Mouse (Mus musculus): ENCODE data around the gene Mapk1ip1l. TPM values are rescaled to one million over a fixed set of nuclear protein-coding genes. Genes with fewer than 3 reads are reported as not detected.

The Mapk1ip1l gene
- total RNA-seq (2021) (10 to 100 TPM; 29.8 to 34.2 TPM), polyA plus RNA-seq (2012; rRNA removed) (14.6 and 15.0 TPM in 2 replicates)
- long read RNA-seq, full-length matches to known transcripts: 4 of 10 reads
- long read RNA-seq, partial matches to known transcripts: 2 of 10 reads
- long read RNA-seq, other reads (novel, unspliced or antisense): 4 of 10 reads

- WGBS: 1% methylated on average over 34 of the region's 34 CpGs
- intact Hi-C loops (cut with DNase I): loop anchor here (2.0 to 5.0 kb wide), 2 partner anchors 21 to 99 kb away; partner anchors contain the start of genes Socs4 and Wdhd1
- peaks cover 9% of the 10 kb centered on the region for H3K79me2 ChIP-seq (replicated peaks; ENCODE audit: control insufficient read depth, insufficient read depth, low read length)
Measured at GRCm38 (mm10) chr14:47297785-47298407, at the start of gene Mapk1ip1l. Gene Mapk1ip1l (plus strand): TSS chr14:47298266.

DNA sequence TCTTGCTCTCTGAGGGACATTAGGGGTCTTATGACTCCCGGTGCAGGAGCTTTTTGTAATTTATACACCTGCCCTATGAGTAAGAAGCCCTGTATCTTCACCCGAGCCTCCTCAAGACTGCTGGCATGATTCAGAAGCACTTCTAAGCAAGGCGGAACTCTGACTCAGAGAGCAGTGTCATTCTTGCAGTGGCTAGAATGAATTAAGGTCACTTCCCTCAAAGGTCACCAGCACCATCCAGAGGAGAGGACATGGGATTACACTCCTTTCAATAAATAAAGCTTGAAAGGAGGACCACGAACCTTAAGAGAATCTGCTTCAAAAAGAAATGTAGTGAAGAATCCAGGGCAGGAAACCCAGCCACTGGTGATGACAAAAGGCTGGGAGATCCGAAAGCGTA is 48.2 kb upstream of the Mapk1ip1l start:
- no peak overlapping the region for H3K27ac ChIP-seq
- 66% methylated on average over 6 of the region's 6 CpGs for WGBS
- peak; percentile 69 for TF ChIP-seq CTCF (IDR thresholded peaks at IDR 0.05)
- no peak for TF ChIP-seq EP300 (IDR thresholded peaks at IDR 0.05; ENCODE audit: insufficient read depth, low read depth, low read length)
- no peak for TF ChIP-seq POLR2A (IDR thresholded peaks at IDR 0.05; ENCODE audit: insufficient read depth, low read depth, low read length)
- no peaks in the 10 kb centered on the region for H3K4me1 ChIP-seq (ENCODE audit: control insufficient read depth, insufficient read depth, low read length)
- no peaks in the 10 kb centered on the region for H3K79me2 ChIP-seq (replicated peaks; ENCODE audit: control insufficient read depth, insufficient read depth, low read length)
- H3K36me3 ChIP-seq (ENCODE audit: control insufficient read depth, insufficient read depth, low read length): no peaks in the 10 kb centered on the region
- no peak overlapping the region for H3K4me3 ChIP-seq
- H3K27me3 ChIP-seq (ENCODE audit: control insufficient read depth, insufficient read depth, low read length): no peaks in the 10 kb centered on the region
- no peak for DNase-seq
- intact Hi-C loops (cut with DNase I): loop anchor here (1.0 to 5.0 kb wide), 2 partner anchors 158 to 369 kb away; no protein-coding TSS in a partner anchor
- H3K9ac ChIP-seq (ENCODE audit: low read depth, low read length): no peak overlapping the region

More at GRCm38 (mm10) chr14:47297785-47298407, at the start of gene Mapk1ip1l:
- DNase-seq: peak; percentile 91 to 97
- no peak; the same call in 1 of the 2 replicates for TF ChIP-seq CTCF (IDR thresholded peaks at IDR 0.05)
- no peak for TF ChIP-seq EP300 (IDR thresholded peaks at IDR 0.05; ENCODE audit: insufficient read depth, low read depth, low read length)
- peak; percentile 69 for TF ChIP-seq POLR2A (IDR thresholded peaks at IDR 0.05; ENCODE audit: insufficient read depth, low read depth, low read length)
- peaks cover 5% of the 10 kb centered on the region; the same call in 1 of the 2 replicates for H3K4me1 ChIP-seq (ENCODE audit: control insufficient read depth, insufficient read depth, low read length)
- no peaks in the 10 kb centered on the region for H3K27me3 ChIP-seq (ENCODE audit: control insufficient read depth, insufficient read depth, low read length)
- H3K4me3 ChIP-seq: peak within 1 kb of the TSS; percentile 96
- H3K36me3 ChIP-seq (ENCODE audit: control insufficient read depth, insufficient read depth, low read length): peaks cover 19% of the 10 kb centered on the region
- peak within 1 kb of the TSS; percentile 95 for H3K27ac ChIP-seq
- peak within 1 kb of the TSS; percentile 100 for H3K9ac ChIP-seq (ENCODE audit: low read depth, low read length)

- Histone ChIP-seq H3K27me3 (ENCODE audit: control insufficient read depth, insufficient read depth, low read length) (no peaks in the 10 kb centered on the region), H3K4me3 (no peak overlapping the region), H3K79me2 (replicated peaks; ENCODE audit: control insufficient read depth, insufficient read depth, low read length) (no peaks in the 10 kb centered on the region), H3K9ac (ENCODE audit: low read depth, low read length) (no peak overlapping the region), H3K36me3 (ENCODE audit: control insufficient read depth, insufficient read depth, low read length) (no peaks in the 10 kb centered on the region), H3K27ac (no peak overlapping the region), H3K4me1 (ENCODE audit: control insufficient read depth, insufficient read depth, low read length) (no peaks in the 10 kb centered on the region)
- no peak for TF ChIP-seq CTCF (IDR thresholded peaks at IDR 0.05)
- TF ChIP-seq EP300 (IDR thresholded peaks at IDR 0.05; ENCODE audit: insufficient read depth, low read depth, low read length): no peak
- no peak for TF ChIP-seq POLR2A (IDR thresholded peaks at IDR 0.05; ENCODE audit: insufficient read depth, low read depth, low read length)
- intact Hi-C loops (cut with DNase I): no loop called here
- DNase-seq: no peak
- WGBS: 95% methylated on average over 3 of the region's 3 CpGs
Measured at GRCm38 (mm10) chr14:47264866-47265265, 33.2 kb upstream of the Mapk1ip1l start.

DNA sequence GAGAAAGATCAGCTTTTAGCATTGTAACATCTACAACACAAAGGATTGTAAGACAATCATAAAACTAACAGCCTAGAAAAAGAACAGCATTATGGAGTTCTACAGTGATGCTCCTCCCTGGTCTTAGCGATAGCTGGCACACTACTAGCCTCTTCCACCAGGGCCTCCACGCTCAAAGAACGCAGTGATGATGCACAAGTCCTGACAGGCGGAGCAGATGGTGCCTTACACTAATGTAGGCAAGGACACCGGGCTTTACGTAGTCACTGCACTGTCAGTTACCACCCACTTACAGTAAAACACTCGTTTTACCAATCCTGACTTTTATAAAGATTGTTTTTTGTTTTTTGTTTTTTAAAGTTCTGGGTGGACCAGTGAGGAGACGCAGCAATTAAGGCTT is 32.2 kb upstream of the Mapk1ip1l start:
- Histone ChIP-seq H3K9ac (ENCODE audit: low read depth, low read length) (no peak overlapping the region), H3K4me1 (ENCODE audit: control insufficient read depth, insufficient read depth, low read length) (no peaks in the 10 kb centered on the region), H3K79me2 (replicated peaks; ENCODE audit: control insufficient read depth, insufficient read depth, low read length) (no peaks in the 10 kb centered on the region), H3K27ac (no peak overlapping the region), H3K36me3 (ENCODE audit: control insufficient read depth, insufficient read depth, low read length) (no peaks in the 10 kb centered on the region), H3K27me3 (ENCODE audit: control insufficient read depth, insufficient read depth, low read length) (no peaks in the 10 kb centered on the region), H3K4me3 (no peak overlapping the region)
- WGBS: 93% methylated on average over 8 of the region's 8 CpGs
- TF ChIP-seq EP300 (IDR thresholded peaks at IDR 0.05; ENCODE audit: insufficient read depth, low read depth, low read length) (no peak), POLR2A (IDR thresholded peaks at IDR 0.05; ENCODE audit: insufficient read depth, low read depth, low read length) (no peak), CTCF (IDR thresholded peaks at IDR 0.05) (no peak)
- DNase-seq: no peak
- intact Hi-C loops (cut with DNase I): no loop called here

- intact Hi-C loops (cut with DNase I): no loop called here
- Histone ChIP-seq H3K36me3 (ENCODE audit: control insufficient read depth, insufficient read depth, low read length) (no peaks in the 10 kb centered on the region), H3K4me1 (ENCODE audit: control insufficient read depth, insufficient read depth, low read length) (no peaks in the 10 kb centered on the region), H3K4me3 (no peak overlapping the region), H3K27ac (no peak overlapping the region), H3K9ac (ENCODE audit: low read depth, low read length) (no peak overlapping the region), H3K27me3 (ENCODE audit: control insufficient read depth, insufficient read depth, low read length) (no peaks in the 10 kb centered on the region), H3K79me2 (replicated peaks; ENCODE audit: control insufficient read depth, insufficient read depth, low read length) (no peaks in the 10 kb centered on the region)
- DNase-seq: no peak
- TF ChIP-seq CTCF (IDR thresholded peaks at IDR 0.05) (no peak), EP300 (IDR thresholded peaks at IDR 0.05; ENCODE audit: insufficient read depth, low read depth, low read length) (no peak), POLR2A (IDR thresholded peaks at IDR 0.05; ENCODE audit: insufficient read depth, low read depth, low read length) (no peak)
- 96% methylated on average over 4 of the region's 4 CpGs for WGBS
Measured at GRCm38 (mm10) chr14:47269056-47269455, 29.0 kb upstream of the Mapk1ip1l start.

DNA sequence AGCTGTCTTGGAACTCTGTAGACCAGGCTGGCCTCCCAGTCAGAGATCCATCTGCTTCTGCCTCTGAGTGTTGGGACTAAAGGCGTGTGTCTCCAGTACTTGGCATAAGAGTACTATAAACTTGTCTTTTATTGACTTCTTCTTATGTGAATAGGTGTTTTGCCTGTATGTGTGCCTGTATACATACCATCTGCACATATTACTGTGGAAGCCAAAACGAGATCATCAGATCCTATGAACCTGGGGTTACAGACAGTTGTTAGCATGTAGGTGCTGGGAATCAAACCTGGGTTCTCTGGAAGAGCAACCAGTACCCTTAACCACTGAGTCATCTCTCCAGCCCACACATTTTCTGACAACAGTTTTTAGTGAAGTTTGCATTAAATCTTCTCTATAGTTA is 28.4 kb upstream of the Mapk1ip1l start:
- H3K27me3 ChIP-seq (ENCODE audit: control insufficient read depth, insufficient read depth, low read length): no peaks in the 10 kb centered on the region
- TF ChIP-seq CTCF (IDR thresholded peaks at IDR 0.05) (no peak), POLR2A (IDR thresholded peaks at IDR 0.05; ENCODE audit: insufficient read depth, low read depth, low read length) (no peak), EP300 (IDR thresholded peaks at IDR 0.05; ENCODE audit: insufficient read depth, low read depth, low read length) (no peak)
- H3K4me3 ChIP-seq: no peak overlapping the region
- no peak for DNase-seq
- H3K36me3 ChIP-seq (ENCODE audit: control insufficient read depth, insufficient read depth, low read length): no peaks in the 10 kb centered on the region
- 98% methylated on average over 2 of the region's 2 CpGs for WGBS
- H3K9ac ChIP-seq (ENCODE audit: low read depth, low read length): no peak overlapping the region
- no peaks in the 10 kb centered on the region for H3K79me2 ChIP-seq (replicated peaks; ENCODE audit: control insufficient read depth, insufficient read depth, low read length)
- H3K4me1 ChIP-seq (ENCODE audit: control insufficient read depth, insufficient read depth, low read length): no peaks in the 10 kb centered on the region
- intact Hi-C loops (cut with DNase I): no loop called here
- H3K27ac ChIP-seq: no peak overlapping the region
